Mouse (Mus musculus) ES-E14 (cell line): ENCODE data around the gene Plin4.

ENCODE experiments used
- HCFC1 ChIP-seq: IDR thresholded peaks from 2 replicates; pipeline ENCODE4 v1.6.1; 2012; ENCODE audit warnings: low read length, inconsistent platforms, borderline replicate concordance; ENCODE audit not compliant: insufficient read depth
- ZNF384 ChIP-seq: IDR thresholded peaks from 2 replicates; pipeline ENCODE4 v1.6.1; 2012; ENCODE audit warnings: low read depth, low read length, inconsistent platforms

- TF ChIP-seq ZNF384 (no peak), HCFC1 (no peak)
Measured at GRCm38 (mm10) chr17:56110571-56110970, 968 bp upstream of the Plin4 start.
